Mouse (Mus musculus): ENCODE data around the gene Fam186a. TPM values are rescaled to one million over a fixed set of nuclear protein-coding genes. Genes with fewer than 3 reads are reported as not detected.
"Not testable (repeated sequence)": the region's sequence is repeated elsewhere in the genome, so short reads cannot be mapped to it uniquely, and the experiment has no call there.

Gene Fam186a
- polyA plus RNA-seq, 1 experiment from 2014 or later, result not detected

DNA sequence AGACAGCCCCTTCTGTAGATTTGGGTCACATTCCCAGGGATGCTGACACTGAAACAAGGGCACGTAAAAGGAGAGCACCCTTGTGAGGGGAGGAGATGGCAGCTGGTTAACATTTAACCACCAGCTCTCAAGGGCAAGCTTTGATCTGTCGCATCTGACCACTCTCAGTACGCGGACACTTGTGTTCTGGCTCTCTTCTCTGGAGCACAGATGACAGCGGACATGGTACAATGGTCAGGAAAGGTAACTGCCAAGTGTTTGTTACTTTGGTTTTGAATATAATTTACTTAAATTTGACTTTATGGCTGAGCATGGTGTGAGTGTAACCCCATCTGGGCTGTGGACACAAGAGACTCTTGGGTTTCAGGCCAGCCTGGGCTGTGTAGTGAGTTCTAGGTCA lies 64.1 kb downstream of the Fam186a start:
- Histone ChIP-seq H3K4me1 (replicated peaks) (no peaks in the 10 kb centered on the region), H3K4me3 (replicated peaks) (no peak overlapping the region), H3K27ac (no peak overlapping the region), H3K27me3 (no peaks in the 10 kb centered on the region), H3K4me2 (no peak overlapping the region), H3K9me3 (no peaks in the 10 kb centered on the region), H3K36me3 (no peaks in the 10 kb centered on the region), H3K9ac (replicated peaks) (no peak overlapping the region)
- ATAC-seq (ENCODE audit: insufficient number of reproducible peaks, insufficient read depth, low FRiP score, low TSS enrichment, low read depth), result no peak
- 66% methylated on average over 5 of the region's 5 CpGs for WGBS

- Histone ChIP-seq H3K36me3 (no peaks in the 10 kb centered on the region), H3K27me3 (no peaks in the 10 kb centered on the region), H3K4me2 (no peak overlapping the region), H3K9me3 (no peaks in the 10 kb centered on the region), H3K9ac (replicated peaks) (no peak overlapping the region), H3K27ac (no peak overlapping the region), H3K4me1 (replicated peaks) (peaks cover 5% of the 10 kb centered on the region; the same call in 1 of the 2 replicates), H3K4me3 (replicated peaks) (no peak overlapping the region)
- ATAC-seq (ENCODE audit: insufficient number of reproducible peaks, insufficient read depth, low FRiP score, low TSS enrichment, low read depth), result no peak
Observed at GRCm38 (mm10) chr15:99896621-99897020, 70.2 kb downstream of the Fam186a start.

GRCm38 (mm10) chr15:99891355-99891754 lies 75.5 kb downstream of the Fam186a start:
- Histone ChIP-seq H3K4me3 (replicated peaks) (no peak overlapping the region), H3K27me3 (no peaks in the 10 kb centered on the region), H3K4me1 (replicated peaks) (peaks cover 14% of the 10 kb centered on the region), H3K36me3 (no peaks in the 10 kb centered on the region), H3K9me3 (no peaks in the 10 kb centered on the region), H3K9ac (replicated peaks) (no peak overlapping the region), H3K27ac (no peak overlapping the region), H3K4me2 (no peak overlapping the region)
- WGBS, result 96% methylated on average over 2 of the region's 3 CpGs
- no peak for ATAC-seq (ENCODE audit: insufficient number of reproducible peaks, insufficient read depth, low FRiP score, low TSS enrichment, low read depth)

DNA sequence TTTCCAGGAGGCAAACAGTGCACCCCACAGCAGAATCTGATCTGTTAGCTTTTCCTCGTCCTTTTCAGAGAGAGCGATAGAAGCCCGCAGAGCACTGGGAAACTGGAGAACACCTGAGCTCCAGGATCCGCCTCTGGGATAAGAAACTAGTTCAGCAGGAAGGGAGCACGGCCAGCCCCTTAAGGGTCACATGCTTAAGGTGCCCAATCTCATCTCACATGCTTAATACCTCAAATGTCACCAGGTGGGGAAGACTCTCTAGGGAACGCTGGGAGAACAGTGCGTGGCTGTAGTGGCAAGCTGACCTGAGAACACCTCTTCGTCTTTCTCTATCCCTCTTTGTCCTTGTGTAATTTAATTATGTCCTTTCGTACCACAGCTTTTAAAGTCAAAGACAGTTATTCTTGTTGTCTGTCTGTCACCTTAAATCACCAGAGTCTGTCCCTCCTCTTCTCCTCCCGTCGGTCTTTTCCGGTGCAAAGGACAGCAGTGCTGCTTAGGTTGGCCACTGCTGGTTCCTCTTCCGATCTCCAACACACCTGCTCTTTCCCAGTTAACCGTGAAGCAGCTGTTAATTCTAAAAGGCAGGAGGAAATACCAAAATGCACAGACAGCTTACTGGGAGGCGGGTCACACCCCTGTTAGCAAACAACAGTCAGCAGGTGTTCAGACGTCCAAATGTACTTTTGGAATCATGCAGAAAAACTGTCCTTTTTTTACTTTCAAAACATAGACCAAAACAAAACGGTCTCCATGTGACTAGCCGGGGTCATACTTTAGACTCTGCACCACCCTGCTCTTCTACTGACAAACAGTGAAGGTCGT lies 76.2 kb downstream of the Fam186a start:
- Histone ChIP-seq H3K4me3 (replicated peaks) (no peak overlapping the region), H3K9ac (replicated peaks) (no peak overlapping the region), H3K27me3 (no peaks in the 10 kb centered on the region), H3K9me3 (no peaks in the 10 kb centered on the region), H3K4me1 (replicated peaks) (peaks cover 14% of the 10 kb centered on the region), H3K36me3 (no peaks in the 10 kb centered on the region), H3K27ac (no peak overlapping the region), H3K4me2 (no peak overlapping the region; the same call in 1 of the 2 replicates)
- 46% methylated on average over 19 of the region's 19 CpGs for WGBS
- no peak for ATAC-seq (ENCODE audit: insufficient number of reproducible peaks, insufficient read depth, low FRiP score, low TSS enrichment, low read depth)

DNA sequence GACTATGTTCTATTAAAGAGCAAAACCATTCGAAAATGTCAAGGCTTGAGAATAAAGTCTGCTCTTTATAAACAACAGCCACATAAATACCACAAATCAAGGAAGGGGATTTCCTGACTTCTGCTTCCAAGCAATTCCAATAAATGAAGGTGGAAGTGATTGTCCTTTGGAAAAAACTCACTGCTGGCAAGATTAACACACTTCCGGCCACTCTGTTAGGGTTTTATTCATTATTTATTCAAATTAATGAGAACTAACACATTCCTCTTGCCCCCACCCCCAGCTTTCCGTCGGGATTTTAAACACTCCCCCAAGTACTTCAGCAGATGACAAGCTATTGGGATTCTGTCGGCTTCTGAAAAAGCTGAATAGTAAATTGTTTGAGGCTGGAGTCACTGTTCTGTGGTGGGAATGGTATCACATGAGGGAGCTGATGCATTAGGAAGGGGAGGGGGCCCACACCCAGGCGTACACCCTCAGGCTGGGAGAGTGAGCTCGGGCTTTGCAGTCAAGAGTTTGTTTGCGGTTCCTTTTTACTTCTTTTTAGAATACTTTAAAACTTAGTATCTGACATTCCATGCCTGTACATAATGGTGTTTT lies 77.5 kb downstream of the Fam186a start:
- no peak overlapping the region; the same call in 1 of the 2 replicates for H3K27ac ChIP-seq
- H3K4me1 ChIP-seq (replicated peaks), result peaks cover 14% of the 10 kb centered on the region
- no peak for ATAC-seq (ENCODE audit: insufficient number of reproducible peaks, insufficient read depth, low FRiP score, low TSS enrichment, low read depth)
- WGBS, result 46% methylated on average over 8 of the region's 8 CpGs
- H3K9me3 ChIP-seq, result no peaks in the 10 kb centered on the region
- H3K9ac ChIP-seq (replicated peaks), result no peak overlapping the region
- no peaks in the 10 kb centered on the region for H3K36me3 ChIP-seq
- no peak overlapping the region for H3K4me2 ChIP-seq
- no peak overlapping the region for H3K4me3 ChIP-seq (replicated peaks)
- no peaks in the 10 kb centered on the region for H3K27me3 ChIP-seq

DNA sequence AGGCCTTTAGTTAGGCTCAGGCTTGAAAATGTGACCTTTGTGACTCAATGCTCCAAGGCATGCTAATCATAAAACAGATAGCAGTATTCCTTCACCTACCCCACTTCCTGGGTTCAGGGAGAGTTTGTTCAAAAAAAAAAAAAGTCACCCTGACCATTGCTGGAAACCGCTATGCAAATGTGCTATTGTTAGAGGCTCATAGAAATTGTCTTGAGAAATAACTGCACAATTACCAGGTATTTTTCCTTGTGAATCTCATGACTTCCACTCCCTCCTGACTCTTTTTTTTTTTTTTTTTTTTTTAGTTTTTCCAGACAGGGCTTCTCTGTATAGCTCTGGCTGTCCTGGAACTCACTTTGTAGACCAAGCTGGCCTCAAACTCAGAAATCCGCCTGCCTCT lies 79.7 kb downstream of the Fam186a start:
- H3K27ac ChIP-seq; H3K4me3 ChIP-seq (replicated peaks); H3K9me3 ChIP-seq; H3K9ac ChIP-seq (replicated peaks); H3K27me3 ChIP-seq; H3K36me3 ChIP-seq; H3K4me2 ChIP-seq; ATAC-seq (ENCODE audit: insufficient number of reproducible peaks, insufficient read depth, low FRiP score, low TSS enrichment, low read depth): not testable (repeated sequence)
- peaks cover 14% of the 10 kb centered on the region for H3K4me1 ChIP-seq (replicated peaks)
- 100% methylated on average over 2 of the region's 2 CpGs for WGBS

GRCm38 (mm10) chr15:99884038-99884437 lies 82.8 kb downstream of the Fam186a start:
- Histone ChIP-seq H3K4me1 (replicated peaks) (no peaks in the 10 kb centered on the region), H3K27ac (no peak overlapping the region), H3K4me2 (no peak overlapping the region), H3K36me3 (no peaks in the 10 kb centered on the region), H3K9me3 (no peaks in the 10 kb centered on the region), H3K27me3 (no peaks in the 10 kb centered on the region), H3K4me3 (replicated peaks) (no peak overlapping the region), H3K9ac (replicated peaks) (no peak overlapping the region)
- ATAC-seq (ENCODE audit: insufficient number of reproducible peaks, insufficient read depth, low FRiP score, low TSS enrichment, low read depth), result no peak
- 90% methylated on average over 12 of the region's 12 CpGs for WGBS

GRCm38 (mm10) chr15:99878541-99878940 lies 88.3 kb downstream of the Fam186a start:
- WGBS, result 92% methylated on average over 5 of the region's 5 CpGs
- peaks cover 7% of the 10 kb centered on the region for H3K4me1 ChIP-seq (replicated peaks)

DNA sequence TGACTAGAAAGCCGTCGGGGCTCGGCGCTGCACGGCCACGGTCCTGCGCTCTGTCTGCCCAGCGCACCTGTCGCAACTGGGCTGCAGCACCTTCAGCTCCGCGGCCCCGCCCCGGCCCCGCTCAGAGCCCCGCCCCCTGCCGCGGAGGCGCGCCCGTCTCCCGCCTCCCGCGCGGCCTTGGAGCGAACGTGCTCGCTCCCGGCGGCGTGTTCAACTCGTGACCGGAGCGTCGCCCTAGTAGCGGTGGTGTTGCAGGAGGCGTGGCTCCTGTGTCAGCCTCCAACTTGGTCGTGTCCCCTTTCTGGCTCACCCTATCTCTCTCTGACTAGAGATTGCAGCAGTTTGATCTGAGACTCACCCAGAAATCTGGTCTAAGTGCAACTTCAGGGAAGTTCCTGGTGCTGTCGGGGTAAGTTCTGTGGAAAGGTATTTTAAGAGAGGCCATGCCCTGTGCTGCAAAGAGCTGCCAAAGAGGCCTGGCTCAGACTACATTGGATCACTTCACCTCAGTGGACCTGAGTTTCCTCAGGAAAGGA lies 91.5 kb downstream of the Fam186a start, which contains the start of gene Lima1:
Gene Lima1 (minus strand): TSS at position 123 of the 536 bp plus-strand sequence.
- H3K27me3 ChIP-seq, result peaks cover 14% of the 10 kb centered on the region
- H3K27ac ChIP-seq, result peak within 1 kb of the TSS; percentile 51; the same call in 1 of the 2 replicates
- peaks cover 7% of the 10 kb centered on the region for H3K4me1 ChIP-seq (replicated peaks)
- no peaks in the 10 kb centered on the region for H3K36me3 ChIP-seq
- peak within 1 kb of the TSS; percentile 61 for H3K4me3 ChIP-seq (replicated peaks)
- peak within 1 kb of the TSS; percentile 53 for H3K9ac ChIP-seq (replicated peaks)
- H3K9me3 ChIP-seq, result no peaks in the 10 kb centered on the region
- peak; percentile 91 for ATAC-seq (ENCODE audit: insufficient number of reproducible peaks, insufficient read depth, low FRiP score, low TSS enrichment, low read depth)
- H3K4me2 ChIP-seq, result peak within 1 kb of the TSS; percentile 94
- 1% methylated on average over 38 of the region's 38 CpGs for WGBS

More at GRCm38 (mm10) chr15:99878541-99878940, 88.3 kb downstream of the Fam186a start:
- no peaks in the 10 kb centered on the region for H3K36me3 ChIP-seq
- no peak overlapping the region for H3K9ac ChIP-seq (replicated peaks)
- H3K27me3 ChIP-seq, result peaks cover 9% of the 10 kb centered on the region
- H3K27ac ChIP-seq, result no peak overlapping the region
- no peaks in the 10 kb centered on the region for H3K9me3 ChIP-seq
- H3K4me3 ChIP-seq (replicated peaks), result no peak overlapping the region
- no peak overlapping the region for H3K4me2 ChIP-seq
- no peak for ATAC-seq (ENCODE audit: insufficient number of reproducible peaks, insufficient read depth, low FRiP score, low TSS enrichment, low read depth)

- 7% methylated on average over 30 of the region's 30 CpGs for WGBS
- peak; percentile 66 for ATAC-seq (ENCODE audit: insufficient number of reproducible peaks, insufficient read depth, low FRiP score, low TSS enrichment, low read depth)
Observed at GRCm38 (mm10) chr15:99874612-99875333, 92.1 kb downstream of the Fam186a start.

DNA sequence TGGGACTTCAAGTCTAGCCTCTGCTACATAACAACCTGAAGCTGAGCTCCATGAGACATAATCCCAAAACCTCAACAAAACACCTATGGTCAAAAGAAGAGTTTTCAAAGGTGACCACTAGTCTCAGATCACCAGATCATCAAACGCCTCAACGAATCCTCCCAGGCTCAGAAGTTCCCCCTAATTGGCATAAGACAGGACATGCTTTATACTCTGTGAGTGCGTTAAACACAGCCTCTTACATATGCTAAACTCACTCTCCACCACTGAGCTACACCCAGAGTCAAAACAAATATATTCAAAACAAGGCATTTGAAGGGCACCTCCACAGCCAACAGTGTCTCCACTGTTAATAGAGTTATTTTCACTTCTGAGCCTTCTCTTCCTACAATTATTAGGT lies 94.3 kb downstream of the Fam186a start:
- ATAC-seq (ENCODE audit: insufficient number of reproducible peaks, insufficient read depth, low FRiP score, low TSS enrichment, low read depth), result no peak
- Histone ChIP-seq H3K9ac (replicated peaks) (no peak overlapping the region), H3K4me2 (no peak overlapping the region), H3K4me3 (replicated peaks) (no peak overlapping the region), H3K4me1 (replicated peaks) (peaks cover 7% of the 10 kb centered on the region), H3K36me3 (no peaks in the 10 kb centered on the region), H3K27ac (no peak overlapping the region), H3K9me3 (no peaks in the 10 kb centered on the region), H3K27me3 (peaks cover 14% of the 10 kb centered on the region)
- WGBS, result 87% methylated on average over 3 of the region's 3 CpGs

More at GRCm38 (mm10) chr15:99874612-99875333, 92.1 kb downstream of the Fam186a start:
- Histone ChIP-seq H3K27ac (no peak overlapping the region), H3K9me3 (no peaks in the 10 kb centered on the region), H3K9ac (replicated peaks) (peak overlapping the region; percentile 53), H3K27me3 (peaks cover 14% of the 10 kb centered on the region), H3K4me3 (replicated peaks) (peak overlapping the region; percentile 61), H3K36me3 (no peaks in the 10 kb centered on the region), H3K4me2 (peak overlapping the region; percentile 94), H3K4me1 (replicated peaks) (peaks cover 7% of the 10 kb centered on the region)

Data from limb, embryonic 12.5 days (tissue).